Mouse (Mus musculus) bone marrow, adult 2 months (tissue): ENCODE measurements around the gene Topaz1.

ENCODE experiments used
- CTCF ChIP-seq: fragments of 200-500 bp; IDR thresholded peaks from 2 replicates; pipeline ENCODE4 v1.5.1; 2011; ENCODE audit warnings: low read length, control low read depth; ENCODE audit not compliant: control insufficient read depth, insufficient read depth
- POLR2A ChIP-seq: fragments of 200-500 bp; IDR thresholded peaks from 2 replicates; pipeline ENCODE4 v1.6.1; 2011; ENCODE audit warnings: low read depth, mild to moderate bottlenecking, control low read depth, low read length, borderline replicate concordance; ENCODE audit not compliant: control insufficient read depth

DNA sequence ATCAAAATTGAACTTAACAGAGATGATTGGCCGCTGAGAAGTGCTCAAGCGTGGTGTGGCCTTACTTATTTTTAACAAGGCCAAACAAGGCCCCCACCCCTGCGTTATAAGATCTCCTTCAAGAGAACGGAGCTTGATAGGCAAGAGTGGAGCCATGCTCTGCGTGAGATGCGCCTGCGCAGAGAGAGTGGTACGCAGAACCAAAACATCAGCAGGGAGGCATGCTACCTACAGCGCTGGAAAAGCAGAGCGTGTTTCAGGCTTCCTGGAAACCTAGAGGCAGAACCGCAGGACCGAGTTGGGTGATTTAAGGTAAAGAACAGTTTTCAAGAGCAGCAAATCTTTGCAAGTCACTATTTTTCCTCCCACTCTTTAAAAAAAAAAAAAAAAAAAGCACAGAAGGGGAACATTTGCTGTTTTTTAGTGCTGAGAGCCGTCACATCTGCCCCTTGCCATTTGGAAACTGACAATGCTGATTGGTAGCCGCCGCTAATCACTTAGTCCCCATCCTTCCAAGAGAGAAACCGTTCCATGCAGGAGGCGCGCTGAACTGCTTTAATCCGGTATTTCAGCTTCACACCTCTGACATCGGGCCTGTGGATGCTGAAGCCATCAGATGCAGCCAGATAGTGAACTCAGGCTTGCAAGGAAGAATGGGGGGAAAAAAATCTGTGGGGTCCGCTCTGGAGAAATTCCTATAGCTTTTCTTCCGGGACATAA, 21.9 kb upstream of the Topaz1 start:
- TF ChIP-seq POLR2A (no peak), CTCF (no peak)
